Mouse (Mus musculus) frontal cortex, adult 2 months (tissue): ENCODE data around the gene Car7. TPM values are rescaled to one million over a fixed set of nuclear protein-coding genes. Genes with fewer than 3 reads are reported as not detected.

Source experiments
- polyA plus RNA-seq: library from polyadenylated mRNA; depleted of rRNA; stranded (reverse); fragments of >200 nt; gene quantifications from 2 replicates; pipeline ENCODE4 v1.2.3, GENCODE M21; 2012; rRNA removed

The Car7 gene
- polyA plus RNA-seq, 1 experiment: 41.3 TPM

Other genes starting within 250 kb of the Car7 start
- gene Cmtm2a, start 241.5 kb upstream of the Car7 start, polyA plus RNA-seq: not detected in 2 replicates
- gene Gm45711, start 224.6 kb upstream of the Car7 start, polyA plus RNA-seq: not detected in 2 replicates
- not detected in 2 replicates for gene Cmtm1, start 224.5 kb upstream of the Car7 start, polyA plus RNA-seq
- gene Gm11020, start 213.1 kb upstream of the Car7 start, polyA plus RNA-seq: not detected in 2 replicates
- not detected in 2 replicates for gene Cmtm2b, start 212.5 kb upstream of the Car7 start, polyA plus RNA-seq
- 20.4 and 22.4 TPM in 2 replicates for gene Cmtm3, start 195.3 kb upstream of the Car7 start, polyA plus RNA-seq
- 40.0 and 43.8 TPM in 2 replicates for gene Cmtm4, start 138.9 kb upstream of the Car7 start, polyA plus RNA-seq
- gene Dync1li2, start 91.6 kb upstream of the Car7 start, polyA plus RNA-seq: 154 and 165 TPM in 2 replicates
- 0.74 and 0.86 TPM in 2 replicates for gene Terb1, start 24.8 kb upstream of the Car7 start, polyA plus RNA-seq
- gene Nae1, start 52 bp upstream of the Car7 start, polyA plus RNA-seq: 78.0 and 87.7 TPM in 2 replicates
- 4.6 and 5.5 TPM in 2 replicates for gene Pdp2, start 56.8 kb downstream of the Car7 start, polyA plus RNA-seq
- gene Cdh16, start 89.7 kb downstream of the Car7 start, polyA plus RNA-seq: not detected in 2 replicates
- gene Rrad, start 96.6 kb downstream of the Car7 start, polyA plus RNA-seq: 4.0 and 4.1 TPM in 2 replicates
- 50.2 and 70.7 TPM in 2 replicates for gene Ciao2b, start 107.3 kb downstream of the Car7 start, polyA plus RNA-seq
- gene Ces2a, start 199.3 kb downstream of the Car7 start, polyA plus RNA-seq: not detected in 2 replicates